Mouse (Mus musculus) cerebellum, adult 2 months (tissue): ENCODE data around the gene Lmod1. TPM values are rescaled to one million over a fixed set of nuclear protein-coding genes. Genes with fewer than 3 reads are reported as not detected.

Experiments
- DNase-seq, 2 experiments: peaks; one replicate each; pipeline ENCODE4 v3.0.0; 2021
- H3K27ac ChIP-seq: fragments of 200-500 bp; 2 replicates; pipeline ENCODE4 v1.5.1; 2012; ENCODE audit warnings: low read length, control low read depth, inconsistent platforms; ENCODE audit not compliant: insufficient read depth
- H3K27me3 ChIP-seq: fragments of 200-500 bp; 2 replicates; pipeline ENCODE4 v1.6.1; 2012; ENCODE audit warnings: inconsistent platforms, mild to moderate bottlenecking, low read length, moderate library complexity; ENCODE audit not compliant: control insufficient read depth, insufficient read depth
- H3K4me1 ChIP-seq: fragments of 200-500 bp; 2 replicates; pipeline ENCODE4 v1.6.1; 2011; ENCODE audit warnings: low read length; ENCODE audit not compliant: control insufficient read depth, insufficient read depth
- H3K4me3 ChIP-seq: fragments of 200-500 bp; replicated peaks from 2 replicates; pipeline ENCODE3; 2011; ENCODE audit warnings: mild to moderate bottlenecking, low read depth, low read length, control low read depth; ENCODE audit not compliant: insufficient read depth
- CTCF ChIP-seq: fragments of 200-500 bp; IDR thresholded peaks from 2 replicates; pipeline ENCODE4 v1.5.1; 2011; ENCODE audit warnings: low read depth, mild to moderate bottlenecking, control low read depth, low read length, moderate library complexity, borderline replicate concordance; ENCODE audit not compliant: insufficient read depth
- POLR2A ChIP-seq: fragments of 200-500 bp; IDR thresholded peaks from 2 replicates; pipeline ENCODE4 v1.6.1; 2011; ENCODE audit warnings: low read length, control low read depth, borderline replicate concordance; ENCODE audit not compliant: insufficient read depth
- WGBS: fragments of 180-500 bp; shearing (Covaris S2); methylation state at CpG from one replicate; pipeline ENCODE4 v1.1.7; 2018; 5-methylcytosine and 5-hydroxymethylcytosine counted together
- polyA plus RNA-seq: library from polyadenylated mRNA; depleted of rRNA; stranded (reverse); fragments of >200 nt; gene quantifications from 2 replicates; pipeline ENCODE4 v1.2.3, GENCODE M21; 2012; rRNA removed

Lmod1 gene
- polyA plus RNA-seq, 1 experiment, result 0.47 TPM

DNA sequence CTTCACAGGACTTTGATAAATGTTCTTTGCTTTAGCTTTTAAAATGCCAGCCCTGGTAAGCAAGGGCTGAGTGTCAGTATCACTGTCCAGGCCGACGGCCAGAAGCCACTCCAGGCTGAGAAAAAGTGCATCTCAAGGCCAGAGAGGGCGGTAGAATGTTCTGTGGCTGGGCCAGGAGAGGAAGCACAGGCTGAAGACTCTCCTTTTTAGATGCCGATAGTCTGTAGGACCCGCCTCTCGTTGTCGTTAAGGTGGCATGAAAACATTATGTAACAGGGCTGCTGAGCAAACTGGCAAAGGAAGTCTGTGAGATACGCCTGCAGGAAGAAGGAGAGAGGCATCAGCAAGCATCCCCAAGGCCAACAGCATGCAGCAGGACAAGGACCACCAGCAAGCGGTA is 60.6 kb downstream of the Lmod1 start:
- Histone ChIP-seq H3K4me3 (no peak overlapping the region), H3K4me1 (peaks cover 7% of the 10 kb centered on the region), H3K27me3 (no peaks in the 10 kb centered on the region), H3K27ac (no peak overlapping the region)
- no peak for TF ChIP-seq POLR2A
- TF ChIP-seq CTCF, result no peak
- WGBS, result 79% methylated on average over 9 of the region's 9 CpGs
- no peak for DNase-seq

- DNase-seq, result no peak
- Histone ChIP-seq H3K4me3 (no peak overlapping the region), H3K27ac (no peak overlapping the region), H3K4me1 (no peaks in the 10 kb centered on the region), H3K27me3 (no peaks in the 10 kb centered on the region)
- no peak for TF ChIP-seq POLR2A
- TF ChIP-seq CTCF, result no peak
- 94% methylated on average over 5 of the region's 5 CpGs for WGBS
These were observed 74.9 kb downstream of the Lmod1 start for GRCm38 (mm10) chr1:135399466-135399865.

- no peak overlapping the region for H3K4me3 ChIP-seq
- DNase-seq, result no peak
- no peaks in the 10 kb centered on the region for H3K4me1 ChIP-seq
- H3K27me3 ChIP-seq, result no peaks in the 10 kb centered on the region
- H3K27ac ChIP-seq, result no peak overlapping the region
- TF ChIP-seq POLR2A, result no peak
- no peak for TF ChIP-seq CTCF
- WGBS, result 93% methylated on average over 3 of the region's 3 CpGs
These were observed 77.0 kb downstream of the Lmod1 start for GRCm38 (mm10) chr1:135401452-135402110.

DNA sequence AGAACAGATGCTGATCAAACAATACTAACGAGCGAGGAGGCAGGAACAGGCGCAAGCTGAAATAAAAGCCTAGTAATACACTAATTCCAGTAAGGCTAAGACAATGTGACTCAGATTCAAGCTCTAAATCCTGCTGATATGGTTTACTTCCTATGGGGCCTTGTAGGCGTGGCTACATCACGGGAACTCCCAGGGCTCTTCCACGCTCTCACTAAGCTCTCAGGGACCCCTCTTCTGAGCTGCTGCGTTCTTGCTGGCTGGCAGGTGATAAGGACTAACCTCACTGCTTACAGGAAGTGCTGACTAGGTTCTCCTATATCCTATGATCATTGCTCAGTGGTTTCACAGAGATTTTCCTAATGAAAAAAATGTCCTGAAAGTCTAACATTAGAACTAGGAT is 80.7 kb downstream of the Lmod1 start:
- Histone ChIP-seq H3K4me1 (no peaks in the 10 kb centered on the region), H3K27ac (no peak overlapping the region), H3K4me3 (no peak overlapping the region), H3K27me3 (no peaks in the 10 kb centered on the region)
- DNase-seq, result no peak
- TF ChIP-seq POLR2A (no peak), CTCF (no peak)
- WGBS, result 87% methylated on average over 7 of the region's 7 CpGs

GRCm38 (mm10) chr1:135408973-135409372 is 84.4 kb downstream of the Lmod1 start:
- TF ChIP-seq CTCF (no peak), POLR2A (no peak)
- 95% methylated on average over 4 of the region's 4 CpGs for WGBS

GRCm38 (mm10) chr1:135410967-135411366 is 86.4 kb downstream of the Lmod1 start:
- no peak overlapping the region for H3K27ac ChIP-seq
- DNase-seq, result no peak
- no peak for TF ChIP-seq CTCF
- TF ChIP-seq POLR2A, result no peak
- no peaks in the 10 kb centered on the region for H3K4me1 ChIP-seq
- no peaks in the 10 kb centered on the region for H3K27me3 ChIP-seq
- 59% methylated on average over 2 of the region's 2 CpGs for WGBS
- no peak overlapping the region for H3K4me3 ChIP-seq

More at GRCm38 (mm10) chr1:135408973-135409372, 84.4 kb downstream of the Lmod1 start:
- Histone ChIP-seq H3K4me1 (no peaks in the 10 kb centered on the region), H3K27me3 (no peaks in the 10 kb centered on the region), H3K4me3 (no peak overlapping the region), H3K27ac (no peak overlapping the region)
- DNase-seq, result no peak

DNA sequence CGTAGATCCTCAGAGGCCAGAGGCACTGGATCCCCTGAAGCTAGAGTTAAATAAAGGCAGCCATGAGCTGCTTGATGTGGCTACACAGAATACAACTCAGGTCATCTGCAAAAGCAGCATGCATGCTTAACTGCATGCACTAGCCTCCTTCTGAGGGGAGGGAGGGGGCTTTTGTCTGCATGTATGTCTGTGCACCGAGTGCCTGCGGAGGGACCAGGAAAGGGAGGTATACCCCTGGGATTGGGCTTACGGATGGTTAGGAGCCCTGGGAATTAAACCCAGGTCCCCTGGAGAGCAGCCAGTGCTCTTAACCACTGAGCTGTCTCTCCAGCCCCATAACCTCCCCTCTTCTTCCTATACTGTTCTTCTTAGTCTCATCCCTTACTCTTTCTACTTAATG is 87.5 kb downstream of the Lmod1 start:
- H3K27me3 ChIP-seq, result no peaks in the 10 kb centered on the region
- H3K4me1 ChIP-seq, result no peaks in the 10 kb centered on the region
- no peak overlapping the region for H3K4me3 ChIP-seq
- DNase-seq, result no peak
- TF ChIP-seq POLR2A, result no peak
- TF ChIP-seq CTCF, result no peak
- no peak overlapping the region for H3K27ac ChIP-seq
- WGBS, result 77% methylated on average over 4 of the region's 4 CpGs

- Histone ChIP-seq H3K27ac (no peak overlapping the region), H3K4me1 (no peaks in the 10 kb centered on the region), H3K27me3 (no peaks in the 10 kb centered on the region), H3K4me3 (no peak overlapping the region)
- TF ChIP-seq CTCF (no peak), POLR2A (no peak)
- no peak for DNase-seq
These were observed 89.4 kb downstream of the Lmod1 start for GRCm38 (mm10) chr1:135413996-135414395.

Other genes starting within 250 kb of the Lmod1 start
- 2.9 and 3.0 TPM in 2 replicates for gene Lgr6, start 219.5 kb upstream of the Lmod1 start, polyA plus RNA-seq
- 0.25 and 0.29 TPM in 2 replicates for gene Ptpn7, start 192.1 kb upstream of the Lmod1 start, polyA plus RNA-seq
- gene Arl8a, start 178.0 kb upstream of the Lmod1 start, polyA plus RNA-seq, result 285 and 297 TPM in 2 replicates
- 555 and 600 TPM in 2 replicates for gene Gpr37l1, start 157.1 kb upstream of the Lmod1 start, polyA plus RNA-seq
- 0.34 and 0.63 TPM in 2 replicates for gene Elf3, start 66.2 kb upstream of the Lmod1 start, polyA plus RNA-seq
- 54.2 and 54.4 TPM in 2 replicates for gene Rnpep, start 40.7 kb upstream of the Lmod1 start, polyA plus RNA-seq
- 104 and 110 TPM in 2 replicates for gene Timm17a, start 11.0 kb upstream of the Lmod1 start, polyA plus RNA-seq
- gene Shisa4, start 50.4 kb downstream of the Lmod1 start, polyA plus RNA-seq, result 130 and 147 TPM in 2 replicates
- 139 and 157 TPM in 2 replicates for gene Ipo9, start 105.7 kb downstream of the Lmod1 start, polyA plus RNA-seq